Mouse (Mus musculus) small intestine, adult 2 months (tissue): ENCODE data around the gene Sept3.

Source experiments
- CTCF ChIP-seq: fragments of 200-500 bp; IDR thresholded peaks from 2 replicates; pipeline ENCODE4 v1.5.1; 2012; ENCODE audit warnings: low read depth, mild to moderate bottlenecking, control low read depth, inconsistent platforms, low read length, moderate library complexity, mixed read lengths; ENCODE audit not compliant: insufficient replicate concordance, insufficient read length; ENCODE audit errors: extremely low read depth
- POLR2A ChIP-seq: fragments of 200-500 bp; IDR thresholded peaks from 2 replicates; pipeline ENCODE4 v1.6.1; 2012; ENCODE audit warnings: low read depth, mild to moderate bottlenecking, control low read depth, inconsistent platforms, low read length, moderate library complexity

DNA sequence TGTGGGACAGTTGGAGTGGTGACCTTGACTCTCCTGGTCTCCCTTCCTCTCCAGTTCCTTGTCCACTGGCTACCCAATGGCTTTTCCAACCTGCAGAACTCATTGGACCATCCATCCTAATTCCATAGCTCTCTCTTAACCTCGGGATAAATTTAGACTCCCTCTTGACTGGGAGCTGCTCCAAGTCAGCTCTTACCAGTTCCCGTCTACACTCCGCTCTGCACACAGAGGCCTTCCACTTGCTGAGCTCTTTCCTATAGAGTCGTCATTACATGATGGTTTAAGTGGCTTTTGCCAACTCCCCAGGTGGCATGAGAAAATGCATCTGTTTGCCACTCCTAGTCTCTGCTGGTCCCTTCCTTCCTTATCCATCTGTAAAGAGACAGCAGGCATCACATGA, 5.9 kb downstream of the Sept3 start:
- no peak for TF ChIP-seq POLR2A
- no peak for TF ChIP-seq CTCF
